Mouse (Mus musculus) G1E-ER4 (cell line): Measurements from ENCODE around the gene Arl4d. TPM values are rescaled to one million over a fixed set of nuclear protein-coding genes. Genes with fewer than 3 reads are reported as not detected.

Experiments
- GATA1 ChIP-seq: IDR thresholded peaks from one replicate; pipeline ENCODE4 v1.8.0; 2012; ENCODE audit warnings: low read length, inconsistent platforms
- polyA plus RNA-seq: library from polyadenylated mRNA; stranded (reverse); fragments of >175 nt; gene quantifications from 2 replicates; pipeline ENCODE4 v1.2.3, GENCODE M21; 2012

The Arl4d gene
- 1.3 TPM in 2 replicates for polyA plus RNA-seq

GRCm38 (mm10) chr11:101664825-101665635 lies at the start of gene Arl4d:
Arl4d (plus strand) TSS chr11:101665541.
- TF ChIP-seq GATA1, result no peak

- TF ChIP-seq GATA1, result no peak
Measured at GRCm38 (mm10) chr11:101616104-101616503, 49.2 kb upstream of the Arl4d start.

GRCm38 (mm10) chr11:101616948-101617767 lies 48.2 kb upstream of the Arl4d start:
- TF ChIP-seq GATA1, result no peak

GRCm38 (mm10) chr11:101617849-101618248 lies 47.5 kb upstream of the Arl4d start:
- TF ChIP-seq GATA1, result no peak

GRCm38 (mm10) chr11:101618596-101618995 lies 46.7 kb upstream of the Arl4d start:
- TF ChIP-seq GATA1, result no peak

GRCm38 (mm10) chr11:101626649-101626994 lies 38.7 kb upstream of the Arl4d start:
- no peak for TF ChIP-seq GATA1

- no peak for TF ChIP-seq GATA1
Measured at GRCm38 (mm10) chr11:101626995-101627856, 38.1 kb upstream of the Arl4d start, which contains the start of gene Rdm1. Rdm1 (plus strand) TSS chr11:101627195.

- no peak for TF ChIP-seq GATA1
Measured at GRCm38 (mm10) chr11:101627857-101628559, 37.3 kb upstream of the Arl4d start.

- TF ChIP-seq GATA1, result no peak
Measured at GRCm38 (mm10) chr11:101635660-101636059, 29.7 kb upstream of the Arl4d start.

GRCm38 (mm10) chr11:101639761-101640160 lies 25.6 kb upstream of the Arl4d start:
- TF ChIP-seq GATA1, result no peak

GRCm38 (mm10) chr11:101642931-101643330 lies 22.4 kb upstream of the Arl4d start:
- no peak for TF ChIP-seq GATA1

GRCm38 (mm10) chr11:101644591-101644990 lies 20.8 kb upstream of the Arl4d start:
- TF ChIP-seq GATA1, result no peak

GRCm38 (mm10) chr11:101656356-101656755 lies 9.0 kb upstream of the Arl4d start:
- TF ChIP-seq GATA1, result no peak

- TF ChIP-seq GATA1, result no peak
Measured at GRCm38 (mm10) chr11:101657528-101657885, 7.8 kb upstream of the Arl4d start.
